Mouse (Mus musculus) CD4-positive, CD25-positive, alpha-beta regulatory T cell (primary cell): Measurements from ENCODE around the gene Tet1. TPM values are rescaled to one million over a fixed set of nuclear protein-coding genes. Genes with fewer than 3 reads are reported as not detected.

Source experiments
- polyA plus RNA-seq: library from polyadenylated mRNA; unstranded; fragments of 100-300 nt; shearing (Covaris generic); gene quantifications from one replicate; pipeline ENCODE4 v1.2.1, GENCODE M21; 2017

Tet1 gene
- 11.4 TPM for polyA plus RNA-seq

DNA sequence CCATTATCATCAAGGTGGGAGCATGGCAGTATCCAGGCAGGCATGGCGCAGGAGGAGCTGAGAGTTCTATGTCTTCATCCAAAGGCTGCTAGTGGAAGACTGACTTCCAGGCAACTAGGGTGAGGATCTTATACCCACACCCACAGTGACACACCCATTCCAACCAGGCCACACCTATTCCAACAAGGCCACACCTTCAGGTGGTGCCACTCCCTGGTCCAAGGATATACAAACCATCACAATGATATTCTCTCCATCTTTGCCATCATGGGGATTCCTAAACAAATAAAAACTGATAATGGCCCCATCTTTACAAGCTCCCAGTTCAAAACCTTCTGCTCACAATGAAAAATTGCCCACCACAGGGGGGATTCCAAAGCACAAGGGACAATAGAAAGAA is at the start of gene Tet1:
Gene Tet1 (minus strand): TSS at position 101 of the 400 bp plus-strand sequence.

DNA sequence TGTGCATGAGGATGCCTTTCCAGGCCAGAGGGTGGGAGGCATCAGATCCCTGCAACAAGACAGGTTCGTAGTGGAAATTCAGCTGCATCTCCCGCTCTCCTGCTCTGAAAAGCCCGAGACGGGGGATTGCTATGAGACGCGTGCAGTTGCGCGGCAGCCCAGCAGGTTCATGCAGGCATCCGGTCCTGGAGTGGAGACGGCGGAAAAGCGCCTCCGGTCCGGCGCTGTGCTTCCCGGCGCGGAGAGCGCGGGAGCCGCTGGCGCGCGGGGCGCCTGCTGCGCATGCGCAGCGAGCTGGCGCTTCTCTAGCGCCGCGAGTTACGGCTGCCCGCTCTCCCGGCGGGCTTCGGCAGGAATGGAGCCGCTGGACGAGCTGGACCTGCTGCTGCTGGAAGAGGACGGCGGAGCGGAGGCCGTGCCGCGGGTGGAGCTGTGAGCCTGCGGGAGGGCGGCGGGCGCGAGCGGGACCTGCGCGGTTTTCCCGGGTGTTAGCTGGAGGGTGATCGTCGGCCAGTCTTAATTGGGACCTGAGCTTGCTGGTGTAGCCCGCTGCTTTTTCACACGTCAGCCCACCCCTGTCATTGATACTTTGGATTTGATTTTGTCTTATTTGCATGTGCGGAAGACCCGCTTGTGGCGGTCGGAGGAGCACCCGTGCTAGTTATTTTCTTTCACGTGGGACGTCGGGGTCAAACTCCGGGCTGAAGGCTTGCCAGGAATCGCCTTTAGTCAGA is 38.1 kb upstream of the Tet1 start, which contains the start of gene Dna2:
Gene Dna2 (plus strand): TSS at position 289 of the 734 bp plus-strand sequence.

DNA sequence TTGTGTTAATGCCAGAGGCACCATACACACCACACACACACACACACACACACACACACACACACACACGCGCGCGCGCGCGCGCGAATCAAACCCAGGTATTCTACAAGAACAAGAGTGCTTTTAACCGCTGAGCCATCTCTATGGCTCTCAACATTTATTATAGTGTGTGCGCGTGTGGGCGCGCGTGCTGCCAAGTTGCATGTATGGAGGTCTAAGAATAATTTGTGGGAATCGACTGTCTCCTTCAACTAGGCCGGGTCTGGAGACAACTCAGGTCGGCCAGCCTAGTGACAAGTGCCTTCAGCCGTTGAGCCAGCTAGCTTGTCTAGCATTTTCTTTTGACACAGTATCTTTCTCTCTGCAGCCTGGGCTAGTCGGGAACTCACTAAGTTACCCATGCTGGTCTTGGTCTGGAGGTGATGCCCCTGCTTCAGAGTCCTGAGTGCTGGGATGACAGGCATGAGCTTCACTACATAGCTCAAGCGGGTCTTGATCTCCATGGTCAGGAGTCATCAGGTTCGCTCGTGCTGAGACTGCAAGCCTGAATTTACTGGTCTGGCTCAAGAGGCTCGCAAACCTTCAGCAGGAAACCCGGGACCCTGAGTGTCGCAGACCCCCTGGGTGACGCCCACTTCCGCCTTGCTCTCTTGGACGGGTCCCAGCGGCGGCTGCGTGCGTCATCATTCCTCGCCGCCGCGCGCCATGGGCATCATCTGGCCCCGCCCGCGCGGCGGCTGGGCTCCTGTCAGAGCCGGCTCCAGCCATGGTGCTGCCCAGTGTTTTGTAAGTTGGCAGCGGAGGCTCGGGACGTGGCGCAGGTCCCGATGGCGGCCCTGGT is 11.3 kb upstream of the Tet1 start, which contains the start of gene Slc25a16:
Gene Slc25a16 (plus strand): TSS at position 709 of the 841 bp plus-strand sequence.

DNA sequence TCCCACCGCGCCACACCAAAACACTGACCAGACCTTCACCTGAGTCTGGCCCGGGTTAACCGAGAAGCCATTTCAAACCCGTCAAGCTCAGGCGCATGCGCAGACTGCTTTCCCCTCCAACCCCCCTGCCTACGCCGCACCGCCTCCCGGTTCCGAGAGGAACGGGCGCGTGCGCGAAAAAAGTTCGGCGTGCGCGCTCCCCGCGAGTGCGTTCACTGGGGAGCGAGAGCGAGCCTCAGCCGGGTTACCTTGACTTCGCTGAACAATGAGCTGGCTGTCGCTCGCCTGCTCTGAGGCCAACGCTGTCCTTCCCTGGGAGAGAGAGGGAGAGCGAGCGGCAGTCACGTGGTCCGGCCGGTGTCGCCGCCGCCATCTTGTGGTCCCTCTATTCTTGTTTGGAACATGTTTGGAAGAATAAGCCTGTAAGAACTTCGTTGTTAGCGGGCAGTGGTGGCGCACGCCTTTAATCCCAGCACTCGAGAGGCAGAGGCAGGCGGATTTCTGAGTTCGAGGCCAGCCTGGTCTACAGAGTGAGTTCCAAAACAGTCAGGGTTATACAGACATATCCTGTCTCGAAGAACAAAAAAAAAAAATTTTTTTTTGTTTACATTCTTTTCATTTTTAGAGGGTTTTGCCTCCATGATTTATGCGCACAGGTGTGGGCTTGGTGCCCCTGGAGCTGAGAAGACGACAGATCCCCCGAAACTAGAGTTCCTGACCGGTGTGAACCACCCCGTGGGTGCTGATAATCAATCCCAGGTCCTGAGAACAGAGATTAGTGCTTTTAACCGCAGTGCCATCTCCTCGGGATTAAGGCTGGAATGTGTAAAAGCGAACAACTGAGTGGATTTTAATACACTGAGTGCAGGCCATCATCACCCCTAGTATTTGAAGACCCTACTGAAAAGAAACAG is 116.4 kb downstream of the Tet1 start, which contains the start of gene Ccar1:
Gene Ccar1 (minus strand): TSS at position 110 of the 914 bp plus-strand sequence.

Other genes with a start within 250 kb of the Tet1 start
- gene Stox1, start 182.9 kb downstream of the Tet1 start, polyA plus RNA-seq, result 1.3 TPM
- gene Ccar1, start 116.7 kb downstream of the Tet1 start, polyA plus RNA-seq, result 126 TPM
- 15.9 TPM for gene Slc25a16, start 11.6 kb upstream of the Tet1 start, polyA plus RNA-seq
- 2.7 TPM for gene Dna2, start 38.0 kb upstream of the Tet1 start, polyA plus RNA-seq
- gene Rufy2, start 71.2 kb upstream of the Tet1 start, polyA plus RNA-seq, result 54.1 TPM
- gene Hnrnph3, start 115.2 kb upstream of the Tet1 start, polyA plus RNA-seq, result 72.5 TPM
- gene Pbld2, start 115.3 kb upstream of the Tet1 start, polyA plus RNA-seq, result 0.32 TPM
- gene Pbld1, start 151.2 kb upstream of the Tet1 start, polyA plus RNA-seq, result not detected
- gene Atoh7, start 190.7 kb upstream of the Tet1 start, polyA plus RNA-seq, result not detected